ENCODE assay signal across 8 mouse cellular contexts in the genomic region with DNA sequence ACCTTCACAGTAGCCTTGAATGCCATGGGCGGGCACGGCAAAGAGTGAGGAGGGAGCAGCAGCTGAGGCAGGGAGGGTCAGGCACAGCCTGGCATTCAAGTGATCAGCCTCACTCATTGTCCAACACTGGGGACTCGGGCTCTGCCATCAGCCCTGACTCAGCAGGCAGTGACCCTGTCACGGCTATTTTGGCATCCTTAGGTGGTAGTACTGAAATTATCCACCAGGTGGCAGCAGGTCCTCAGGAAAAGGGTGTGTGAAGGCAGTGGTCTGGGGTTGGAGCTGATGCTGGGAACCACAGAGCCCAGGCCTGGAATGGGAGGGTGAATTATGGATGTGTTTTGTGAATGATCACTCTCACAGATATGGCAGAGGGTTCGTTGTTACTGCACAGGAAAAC. TPM values are rescaled to one million over a fixed set of nuclear protein-coding genes. Genes with fewer than 3 reads are reported as not detected.
DNase-seq lines count a peak whose midpoint lies in the region; ATAC-seq lines count a peak whose summit lies in the region.

No protein-coding gene starts in this region.

- no peak overlapping the region for H3K27ac ChIP-seq in embryonic facial prominence, embryonic 12.5 days
- no peak overlapping the region for H3K27ac ChIP-seq in kidney, embryonic 16.5 days (ENCODE audit: low read length)

- H3K4me2 ChIP-seq in embryonic facial prominence, embryonic 12.5 days (replicated peaks) = no peak overlapping the region
- no peak overlapping the region for H3K4me2 ChIP-seq in kidney, embryonic 16.5 days (replicated peaks; ENCODE audit: low read depth, low read length)

- no peaks in the 10 kb centered on the region for H3K27me3 ChIP-seq in embryonic facial prominence, embryonic 12.5 days
- H3K27me3 ChIP-seq in kidney, embryonic 16.5 days (ENCODE audit: insufficient read depth, low read length) = no peaks in the 10 kb centered on the region; the same call in 1 of the 2 replicates

- no peaks in the 10 kb centered on the region for H3K36me3 ChIP-seq in embryonic facial prominence, embryonic 12.5 days
- no peaks in the 10 kb centered on the region for H3K36me3 ChIP-seq in kidney, embryonic 16.5 days (ENCODE audit: insufficient read depth, low read length)

- H3K9me3 ChIP-seq in embryonic facial prominence, embryonic 12.5 days = no peaks in the 10 kb centered on the region
- H3K9me3 ChIP-seq in kidney, embryonic 16.5 days (ENCODE audit: low read length) = no peaks in the 10 kb centered on the region

- H3K4me1 ChIP-seq in embryonic facial prominence, embryonic 12.5 days = peaks cover 18% of the 10 kb centered on the region
- H3K4me1 ChIP-seq in kidney, embryonic 16.5 days (ENCODE audit: insufficient read depth, low read length) = peaks cover 8% of the 10 kb centered on the region

- DNase-seq in 3134 (ENCODE audit: extremely low read depth, insufficient read length, low spot score) (peak; percentile 66), liver (peak; percentile 79)
- DNase-seq in adrenal gland, postnatal 14 days = peak; percentile 93
- peak; percentile 84 to 87 for DNase-seq in heart, adult 9 months (ENCODE audit: low spot score in 2 of 2)
- peak; percentile 77 to 91 for DNase-seq in spleen, postnatal 4 days (ENCODE audit: low spot score in 2 of 2)

- ATAC-seq in embryonic facial prominence, embryonic 12.5 days (ENCODE audit: insufficient number of reproducible peaks, insufficient read depth, low FRiP score, low TSS enrichment) = 0 out of 2 replicates have a peak, but pooled peaks have one; percentile 48
- peak; percentile 44; the same call in 1 of the 2 replicates for ATAC-seq in kidney, embryonic 16.5 days (ENCODE audit: low FRiP score, low TSS enrichment)
- peak; percentile 87 for ATAC-seq in monocyte, adult 5-6 weeks (replicated peaks; ENCODE audit: insufficient number of reproducible peaks, low FRiP score, low TSS enrichment, poor library complexity, severe bottlenecking)

- WGBS in embryonic facial prominence, embryonic 12.5 days = 11% methylated on average over 5 of the region's 5 CpGs
- WGBS in kidney, embryonic 16.5 days = 10% methylated on average over 5 of the region's 5 CpGs

- H3K4me3 ChIP-seq in embryonic facial prominence, embryonic 12.5 days = no peak overlapping the region
- H3K4me3 ChIP-seq in kidney, embryonic 16.5 days (ENCODE audit: low read length) = no peak overlapping the region

- H3K9ac ChIP-seq in embryonic facial prominence, embryonic 12.5 days = no peak overlapping the region
- no peak overlapping the region for H3K9ac ChIP-seq in kidney, embryonic 16.5 days (replicated peaks; ENCODE audit: low read length)

RNA-seq across cellular contexts. Expression of gene Pick1, which starts 4.3 kb away (rescaled TPM):
- 18.6 and 22.9 TPM in 2 replicates for total RNA-seq in adrenal gland, postnatal 14 days (2021)
- 60.2 and 60.7 TPM in 2 replicates for polyA plus RNA-seq in embryonic facial prominence, embryonic 12.5 days (2016; fragmentation: Nextera tagmentation; extraction: Ambion mirVana)
- 56.9 and 57.8 TPM in 2 replicates for polyA plus RNA-seq in kidney, embryonic 16.5 days (2015; fragmentation: Nextera tagmentation; extraction: Ambion mirVana)
- 7.2 to 13.7 TPM (median 8.1 TPM) in 3 replicates for total RNA-seq in monocyte, adult 5-6 weeks (2017)

RNA-seq across cellular contexts. Expression of gene Gm49486, which starts 4.5 kb away (rescaled TPM):
- 0.22 TPM in 1 of 2 replicates, not detected in the other for total RNA-seq in adrenal gland, postnatal 14 days (2021)
- 0.78 and 0.90 TPM in 2 replicates for polyA plus RNA-seq in embryonic facial prominence, embryonic 12.5 days (2016; fragmentation: Nextera tagmentation; extraction: Ambion mirVana)
- 0.55 and 0.72 TPM in 2 replicates for polyA plus RNA-seq in kidney, embryonic 16.5 days (2015; fragmentation: Nextera tagmentation; extraction: Ambion mirVana)
- not detected in 3 replicates for total RNA-seq in monocyte, adult 5-6 weeks (2017)

RNA-seq across cellular contexts. Expression of gene Slc16a8, which starts 29.9 kb away (rescaled TPM):
- not detected in 2 replicates for total RNA-seq in adrenal gland, postnatal 14 days (2021)
- 0.25 and 0.50 TPM in 2 replicates for polyA plus RNA-seq in embryonic facial prominence, embryonic 12.5 days (2016; fragmentation: Nextera tagmentation; extraction: Ambion mirVana)
- 0.24 and 0.30 TPM in 2 replicates for polyA plus RNA-seq in kidney, embryonic 16.5 days (2015; fragmentation: Nextera tagmentation; extraction: Ambion mirVana)
- not detected in 3 replicates for total RNA-seq in monocyte, adult 5-6 weeks (2017)

RNA-seq across cellular contexts. Expression of gene Sox10, which starts 59.6 kb away (rescaled TPM):
- 2.3 and 3.3 TPM in 2 replicates for total RNA-seq in adrenal gland, postnatal 14 days (2021)
- polyA plus RNA-seq in embryonic facial prominence, embryonic 12.5 days (2016; fragmentation: Nextera tagmentation; extraction: Ambion mirVana) = 21.1 and 21.7 TPM in 2 replicates
- polyA plus RNA-seq in kidney, embryonic 16.5 days (2015; fragmentation: Nextera tagmentation; extraction: Ambion mirVana) = 0.51 and 0.56 TPM in 2 replicates
- total RNA-seq in monocyte, adult 5-6 weeks (2017) = not detected in 3 replicates
